Mouse (Mus musculus): ENCODE measurements around the gene Xlr4a.
A peak's percentile ranks its signal among the peaks of the same experiment; 100 is the strongest.
"Not testable (repeated sequence)": the region's sequence is repeated elsewhere in the genome, so short reads cannot be mapped to it uniquely, and the experiment has no call there.

The Xlr4a gene

GRCm38 (mm10) chrX:73082267-73083055 lies at the start of gene Xlr4a:
Gene Xlr4a, minus strand, starts transcription at chrX:73082478.
- not testable (repeated sequence) for DNase-seq (ENCODE audit: low read depth, low spot score)

GRCm38 (mm10) chrX:73122859-73123829 lies 40.9 kb upstream of the Xlr4a start:
- not testable (repeated sequence) for DNase-seq (ENCODE audit: low read depth, low spot score)

GRCm38 (mm10) chrX:73116747-73117146 lies 34.5 kb upstream of the Xlr4a start, which contains the start of gene Gm14685:
Gene Gm14685, plus strand, starts transcription at chrX:73117047.
- DNase-seq (ENCODE audit: low read depth, low spot score) = not testable (repeated sequence)

GRCm38 (mm10) chrX:73096941-73097508 lies 14.7 kb upstream of the Xlr4a start, which contains the start of gene Xlr3a:
Gene Xlr3a, minus strand, starts transcription at chrX:73097095.
- not testable (repeated sequence) for DNase-seq (ENCODE audit: low read depth, low spot score)

- DNase-seq (ENCODE audit: low read depth, low spot score) = not testable (repeated sequence)
Measured at GRCm38 (mm10) chrX:73066765-73067312, 15.4 kb downstream of the Xlr4a start.

GRCm38 (mm10) chrX:73064415-73064793 lies 17.9 kb downstream of the Xlr4a start, which contains the start of gene Pnma3:
Gene Pnma3, plus strand, starts transcription at chrX:73064787.
- DNase-seq (ENCODE audit: low read depth, low spot score) = no peak

GRCm38 (mm10) chrX:73063512-73064414 lies 18.5 kb downstream of the Xlr4a start:
- DNase-seq (ENCODE audit: low read depth, low spot score) = no peak

GRCm38 (mm10) chrX:73062323-73062722 lies 20.0 kb downstream of the Xlr4a start:
- DNase-seq (ENCODE audit: low read depth, low spot score) = no peak

- DNase-seq (ENCODE audit: low read depth, low spot score) = no peak
Measured at GRCm38 (mm10) chrX:73061528-73061927, 20.8 kb downstream of the Xlr4a start.

- DNase-seq (ENCODE audit: low read depth, low spot score) = peak; percentile 89
Measured at GRCm38 (mm10) chrX:73053860-73054563, 28.3 kb downstream of the Xlr4a start.

- no peak for DNase-seq (ENCODE audit: low read depth, low spot score)
Measured at GRCm38 (mm10) chrX:73039666-73040065, 42.6 kb downstream of the Xlr4a start.

- no peak for DNase-seq (ENCODE audit: low read depth, low spot score)
Measured at GRCm38 (mm10) chrX:73038831-73039230, 43.4 kb downstream of the Xlr4a start.

GRCm38 (mm10) chrX:73037003-73037402 lies 45.3 kb downstream of the Xlr4a start, which contains the start of gene Pnma5:
Gene Pnma5, minus strand, starts transcription at chrX:73037103.
- no peak for DNase-seq (ENCODE audit: low read depth, low spot score)
